Mouse (Mus musculus) testis, adult 2 months (tissue): ENCODE data around the gene Btn1a1.

Experiments used
- CTCF ChIP-seq: fragments of 200-500 bp; IDR thresholded peaks from 2 replicates; pipeline ENCODE4 v1.5.1; 2012; ENCODE audit warnings: low read depth, mild to moderate bottlenecking, inconsistent platforms, low read length, moderate library complexity; ENCODE audit not compliant: control insufficient read depth, insufficient read depth, insufficient replicate concordance
- POLR2A ChIP-seq: fragments of 200-500 bp; IDR thresholded peaks from 2 replicates; pipeline ENCODE4 v1.6.1; 2012; ENCODE audit warnings: low read depth, mild to moderate bottlenecking, inconsistent platforms, low read length, moderate library complexity; ENCODE audit not compliant: control insufficient read depth

DNA sequence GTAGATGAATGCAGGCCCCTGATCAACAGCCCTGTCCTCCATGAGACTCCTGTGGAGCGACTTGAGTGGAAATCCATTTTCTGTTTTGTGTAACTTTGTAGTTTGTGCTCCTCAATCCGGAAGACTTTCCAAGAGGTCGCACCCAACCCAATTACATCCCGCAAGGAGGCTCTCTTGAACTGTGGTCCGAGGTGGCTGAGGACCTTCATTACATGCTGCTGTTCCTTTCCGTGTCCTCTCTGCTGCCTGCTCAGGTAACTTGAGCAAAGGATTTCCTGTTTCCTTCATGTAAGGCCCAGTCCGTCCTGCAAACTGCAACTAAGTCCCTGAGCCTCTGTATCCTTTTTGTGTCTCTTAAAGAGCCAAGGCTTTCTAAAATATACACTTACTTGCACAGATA, 31.3 kb downstream of the Btn1a1 start:
- TF ChIP-seq POLR2A (no peak), CTCF (no peak)
